Mouse (Mus musculus) ovary, adult 2 months (tissue): ENCODE data around the gene Cstl1. TPM values are rescaled to one million over a fixed set of nuclear protein-coding genes. Genes with fewer than 3 reads are reported as not detected.

Experiments
- polyA plus RNA-seq: library from polyadenylated mRNA; depleted of rRNA; stranded (reverse); fragments of >200 nt; gene quantifications from 2 replicates; pipeline ENCODE4 v1.2.3, GENCODE M21; 2012; rRNA removed

Cstl1 gene
- polyA plus RNA-seq: not detected in 2 replicates

DNA sequence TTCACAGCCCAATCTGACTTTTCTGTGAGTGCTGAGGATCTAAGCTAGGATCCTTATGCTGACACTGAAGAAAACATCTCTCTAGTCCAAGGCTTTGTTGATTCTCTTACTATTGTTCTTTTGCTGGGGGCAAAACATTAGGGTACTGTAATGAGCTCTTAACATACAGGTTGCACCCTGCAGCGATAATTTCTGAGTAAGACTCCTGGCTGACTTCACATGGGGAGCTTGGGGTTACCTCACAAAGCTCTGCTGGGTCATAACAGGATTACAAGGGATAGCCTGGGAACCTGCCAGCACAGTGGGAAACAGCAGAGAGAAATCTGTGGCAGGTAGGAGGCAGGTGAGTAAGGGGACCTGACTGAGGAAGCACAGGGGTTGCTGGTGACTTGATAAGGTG is at the start of gene Cstl1:
Gene Cstl1 (plus strand): TSS at position 301 of the 400 bp plus-strand sequence.

DNA sequence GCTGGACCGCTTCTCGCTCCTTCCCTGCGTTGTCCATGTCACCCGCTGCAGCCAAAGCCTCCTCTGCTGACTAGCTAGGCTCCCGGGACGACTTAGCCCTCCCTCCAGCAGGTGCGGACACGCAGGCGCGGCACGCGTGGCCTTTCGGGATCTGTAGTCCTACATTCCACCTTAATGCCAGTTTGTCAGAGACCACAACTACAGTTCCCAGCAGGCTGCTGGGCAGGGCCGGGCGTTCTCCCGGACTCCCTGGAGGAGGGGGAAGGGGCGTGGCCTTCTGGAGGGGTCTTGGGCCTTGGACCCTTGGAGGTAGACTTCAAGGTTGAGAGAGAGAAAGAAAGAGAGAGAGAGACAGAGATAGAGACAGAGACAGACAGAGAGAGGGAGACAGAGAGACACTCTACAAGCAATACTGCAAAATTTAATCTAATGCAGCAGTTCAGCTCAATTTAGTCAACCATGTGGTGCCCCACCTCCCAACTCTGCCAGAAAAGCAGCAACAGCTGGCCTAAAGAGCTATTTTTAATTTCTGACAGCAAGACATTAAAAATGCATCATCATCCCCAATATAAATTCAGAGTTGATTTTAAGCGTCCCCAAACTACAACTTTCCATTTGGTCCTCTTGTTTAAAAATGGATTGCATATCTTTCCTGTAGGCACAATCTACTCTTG is 17.7 kb upstream of the Cstl1 start, which contains the start of gene Napb:
Gene Napb (minus strand): TSS at position 141 of the 674 bp plus-strand sequence.

DNA sequence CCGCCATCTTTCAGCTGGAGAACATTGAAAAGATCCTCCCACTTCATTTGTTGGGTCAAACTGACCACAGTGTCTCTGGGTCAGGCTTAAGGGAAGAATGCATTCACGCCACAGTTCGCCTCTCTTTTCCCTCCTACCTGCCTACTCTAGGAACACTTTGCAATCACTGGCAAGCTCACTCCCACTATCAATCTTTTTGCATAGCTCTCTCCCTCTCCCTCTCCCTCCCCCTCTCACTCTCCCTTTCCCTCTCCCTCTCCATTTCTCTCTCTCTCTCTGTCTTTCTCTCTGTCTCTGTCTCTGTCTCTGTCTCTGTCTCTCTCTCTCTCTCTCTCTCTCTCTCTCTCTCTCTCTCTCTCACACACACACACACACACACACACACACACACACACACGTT is 21.2 kb downstream of the Cstl1 start, which contains the start of gene Cst11:
Gene Cst11 (minus strand): TSS at position 101 of the 400 bp plus-strand sequence.

DNA sequence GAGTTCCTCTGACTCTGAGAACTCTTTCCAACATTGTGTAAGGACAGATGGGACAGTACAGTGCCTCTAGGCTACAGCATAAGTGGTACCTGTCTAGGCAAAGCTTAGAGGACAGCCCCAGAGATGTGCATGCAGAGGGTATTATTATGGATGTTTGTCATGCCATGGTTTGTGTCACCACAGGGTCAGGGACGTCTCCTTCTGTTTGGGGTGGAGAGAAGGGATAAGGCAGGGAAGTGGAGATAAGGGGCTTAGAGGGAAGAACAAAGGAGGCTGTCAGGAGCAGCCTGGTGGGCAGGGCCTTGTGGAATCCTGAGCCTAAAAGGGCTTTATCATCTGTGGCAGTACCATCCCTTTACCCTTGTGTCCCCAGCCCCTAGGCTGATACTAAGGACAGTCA is 31.6 kb downstream of the Cstl1 start, which contains the start of gene 8030411F24Rik:
Gene 8030411F24Rik (plus strand): TSS at position 301 of the 400 bp plus-strand sequence.

DNA sequence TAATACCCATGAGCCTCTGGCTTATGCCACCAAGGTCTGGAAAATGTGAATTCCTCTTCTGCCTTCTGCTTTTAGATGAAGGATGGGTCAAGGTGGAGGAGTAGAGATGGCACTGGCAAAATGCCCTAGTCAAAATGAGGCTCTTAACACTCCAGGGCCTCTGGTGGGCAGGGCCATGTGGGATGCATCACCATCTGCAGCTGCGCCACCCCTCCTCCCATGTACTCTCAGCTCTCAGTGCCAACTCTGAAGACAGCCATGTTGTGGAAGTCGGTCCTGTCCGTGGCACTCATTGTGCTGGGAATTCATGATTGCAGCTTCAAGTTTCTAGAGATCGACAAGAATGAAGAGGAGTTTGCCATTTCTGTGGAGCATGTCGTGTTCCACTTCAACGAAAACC is 39.0 kb downstream of the Cstl1 start, which contains the start of gene Cst12:
Gene Cst12 (plus strand): TSS at position 220 of the 400 bp plus-strand sequence.

DNA sequence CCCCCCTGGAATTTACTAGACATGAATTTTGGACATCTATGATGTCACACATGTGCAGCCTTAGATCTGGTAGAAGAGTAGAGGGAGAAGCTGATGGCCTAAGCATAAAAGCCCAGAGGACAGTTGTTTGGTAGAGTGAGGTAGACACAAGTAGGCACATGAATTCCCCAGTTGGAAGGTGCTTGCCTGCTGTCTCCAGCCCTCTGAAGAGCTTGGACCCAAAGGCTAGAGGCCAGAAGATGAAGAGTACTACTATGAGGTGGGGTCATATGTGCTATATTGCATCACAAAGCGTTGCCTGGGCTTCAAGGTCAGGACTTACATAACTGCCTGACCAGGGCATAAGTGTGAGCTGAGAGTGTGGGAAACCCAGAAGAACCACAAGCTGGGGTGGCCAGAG is 48.3 kb downstream of the Cstl1 start, which contains the start of gene Cst8:
Gene Cst8 (plus strand): TSS at position 301 of the 400 bp plus-strand sequence.

Other genes with a start within 250 kb of the Cstl1 start
- 25.0 and 31.6 TPM in 2 replicates for gene Nxt1, start 77.8 kb upstream of the Cstl1 start, polyA plus RNA-seq
- 17.9 and 22.8 TPM in 2 replicates for gene Gzf1, start 69.3 kb upstream of the Cstl1 start, polyA plus RNA-seq
- gene Napb, start 17.9 kb upstream of the Cstl1 start, polyA plus RNA-seq: 0.71 and 1.1 TPM in 2 replicates
- not detected in 2 replicates for gene Cst11, start 21.1 kb downstream of the Cstl1 start, polyA plus RNA-seq
- not detected in 2 replicates for gene 8030411F24Rik, start 31.7 kb downstream of the Cstl1 start, polyA plus RNA-seq
- gene Cst12, start 39.0 kb downstream of the Cstl1 start, polyA plus RNA-seq: 1.4 and 2.5 TPM in 2 replicates
- gene Cst8, start 48.4 kb downstream of the Cstl1 start, polyA plus RNA-seq: 4.9 and 10.0 TPM in 2 replicates
- gene Cst13, start 69.7 kb downstream of the Cstl1 start, polyA plus RNA-seq: not detected in 2 replicates
- not detected in 2 replicates for gene Cst9, start 84.8 kb downstream of the Cstl1 start, polyA plus RNA-seq
- gene 9230104L09Rik, start 114.7 kb downstream of the Cstl1 start, polyA plus RNA-seq: 0.68 and 0.75 TPM in 2 replicates
- 849 and 1,124 TPM in 2 replicates for gene Cst3, start 125.3 kb downstream of the Cstl1 start, polyA plus RNA-seq